Mouse (Mus musculus) lung, postnatal 0 days (tissue): ENCODE data around the gene Ctnna2. TPM values are rescaled to one million over a fixed set of nuclear protein-coding genes. Genes with fewer than 3 reads are reported as not detected.

Experiments
- ATAC-seq: fragments of 200-750 bp; cut with Nextera tagmentation; 2 replicates; pipeline ENCODE4 v1.8.0; 2017; ENCODE audit warnings: moderate library complexity
- DNase-seq: peaks from one replicate; pipeline ENCODE4 v3.0.0-alpha.2; 2016; ENCODE audit warnings: low spot score
- H3K27ac ChIP-seq: fragments of 300-500 bp; sonication (generic); 2 replicates; pipeline ENCODE4 v1.5.1; 2014; ENCODE audit warnings: antibody characterized with exemption, mild to moderate bottlenecking, low read length, mixed read lengths
- H3K27me3 ChIP-seq: fragments of 300-500 bp; sonication (generic); replicated peaks from 2 replicates; pipeline ENCODE4 v1.6.1; 2014; ENCODE audit warnings: low read length, mixed read lengths; ENCODE audit not compliant: insufficient read depth
- H3K36me3 ChIP-seq: fragments of 300-500 bp; sonication (generic); 2 replicates; pipeline ENCODE4 v1.6.1; 2014; ENCODE audit warnings: low read length, mixed read lengths; ENCODE audit not compliant: insufficient read depth
- H3K4me1 ChIP-seq: fragments of 300-500 bp; sonication (generic); 2 replicates; pipeline ENCODE4 v1.6.1; 2014; ENCODE audit warnings: antibody characterized with exemption, low read depth, low read length, mixed read lengths; ENCODE audit not compliant: insufficient read depth
- H3K4me2 ChIP-seq: fragments of 300-500 bp; sonication (generic); replicated peaks from 2 replicates; pipeline ENCODE4 v1.6.1; 2014; ENCODE audit warnings: low read depth, mild to moderate bottlenecking, low read length, moderate library complexity, mixed read lengths
- H3K4me3 ChIP-seq: fragments of 300-500 bp; sonication (generic); 2 replicates; pipeline ENCODE4 v1.5.1; 2014; ENCODE audit warnings: low read depth, low read length
- H3K9ac ChIP-seq: fragments of 300-500 bp; sonication (generic); replicated peaks from 2 replicates; pipeline ENCODE4 v1.6.1; 2014; ENCODE audit warnings: low read depth, mild to moderate bottlenecking
- H3K9me3 ChIP-seq: fragments of 300-500 bp; sonication (generic); 2 replicates; pipeline ENCODE4 v1.6.1; 2016; ENCODE audit warnings: low read length, mixed read lengths
- CTCF ChIP-seq: IDR thresholded peaks from 2 replicates; pipeline ENCODE4 v1.5.1; 2016; ENCODE audit warnings: antibody characterized with exemption, mild to moderate bottlenecking
- EP300 ChIP-seq: IDR thresholded peaks from 2 replicates; pipeline ENCODE4 v1.6.1; 2016; ENCODE audit warnings: antibody characterized with exemption, mild to moderate bottlenecking, control low read depth
- WGBS: fragments of 180-500 bp; shearing (Covaris S2); extraction: QIAGEN DNeasy Blood & Tissue Kit; methylation state at CpG from one replicate; pipeline ENCODE4 v1.1.7; 2014; 5-methylcytosine and 5-hydroxymethylcytosine counted together
- polyA plus RNA-seq: library from polyadenylated mRNA; unstranded; fragments of >200 nt; fragmentation: Nextera tagmentation; extraction: Ambion mirVana; gene quantifications from 2 replicates; pipeline ENCODE4 v1.2.1, GENCODE M21; 2015

Gene Ctnna2
- polyA plus RNA-seq, 1 experiment from 2014 or later, result 0.06 TPM

- 77% methylated on average over 1 of the region's 1 CpGs for WGBS
- Histone ChIP-seq H3K27ac (no peak overlapping the region), H3K4me3 (no peak overlapping the region), H3K36me3 (no peaks in the 10 kb centered on the region), H3K9ac (no peak overlapping the region), H3K27me3 (no peaks in the 10 kb centered on the region), H3K4me1 (no peaks in the 10 kb centered on the region), H3K9me3 (no peaks in the 10 kb centered on the region), H3K4me2 (no peak overlapping the region)
- no peak for ATAC-seq
- TF ChIP-seq EP300 (no peak), CTCF (no peak)
- no peak for DNase-seq
Observed at GRCm38 (mm10) chr6:77324327-77324726, 655.2 kb downstream of the Ctnna2 start.

DNA sequence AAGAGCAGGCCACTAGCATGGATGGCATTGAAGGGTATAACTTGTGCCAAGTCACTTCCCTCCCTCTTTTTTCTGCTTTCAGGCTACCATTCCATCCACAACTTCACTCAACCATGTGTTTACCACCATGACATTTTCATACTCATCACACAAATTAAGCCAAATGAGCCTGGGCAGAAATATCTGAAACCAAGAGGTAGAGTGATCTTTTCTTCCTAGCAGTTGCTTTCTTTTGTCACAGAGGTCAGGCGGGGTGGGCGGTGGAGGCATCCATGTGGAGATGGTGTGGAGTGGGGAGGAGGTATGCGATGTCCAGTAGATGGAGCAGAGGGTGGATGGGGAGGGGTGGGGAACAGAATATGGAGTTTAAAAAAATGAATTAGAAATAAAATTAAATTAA lies 672.7 kb downstream of the Ctnna2 start:
- no peaks in the 10 kb centered on the region for H3K27me3 ChIP-seq
- H3K9ac ChIP-seq, result no peak overlapping the region
- no peak for ATAC-seq
- H3K36me3 ChIP-seq, result no peaks in the 10 kb centered on the region
- 91% methylated on average over 3 of the region's 3 CpGs for WGBS
- H3K27ac ChIP-seq, result no peak overlapping the region
- TF ChIP-seq EP300, result no peak
- H3K4me3 ChIP-seq, result no peak overlapping the region
- DNase-seq, result no peak
- H3K9me3 ChIP-seq, result no peaks in the 10 kb centered on the region
- H3K4me1 ChIP-seq, result no peaks in the 10 kb centered on the region
- H3K4me2 ChIP-seq, result no peak overlapping the region

- Histone ChIP-seq H3K27ac (no peak overlapping the region), H3K36me3 (no peaks in the 10 kb centered on the region), H3K4me2 (no peak overlapping the region), H3K4me1 (no peaks in the 10 kb centered on the region), H3K9me3 (no peaks in the 10 kb centered on the region), H3K4me3 (no peak overlapping the region), H3K27me3 (no peaks in the 10 kb centered on the region), H3K9ac (no peak overlapping the region)
- WGBS, result 71% methylated on average over 1 of the region's 1 CpGs
- TF ChIP-seq CTCF (no peak), EP300 (no peak)
- DNase-seq (no peak), ATAC-seq (no peak)
Observed at GRCm38 (mm10) chr6:77301305-77301704, 678.2 kb downstream of the Ctnna2 start.

GRCm38 (mm10) chr6:77291415-77291814 lies 688.1 kb downstream of the Ctnna2 start:
- Histone ChIP-seq H3K27me3 (no peaks in the 10 kb centered on the region), H3K36me3 (no peaks in the 10 kb centered on the region), H3K9ac (no peak overlapping the region), H3K4me2 (no peak overlapping the region), H3K27ac (no peak overlapping the region), H3K4me1 (no peaks in the 10 kb centered on the region), H3K9me3 (no peaks in the 10 kb centered on the region), H3K4me3 (no peak overlapping the region)
- DNase-seq (no peak), ATAC-seq (no peak)
- 64% methylated on average over 6 of the region's 6 CpGs for WGBS
- no peak for TF ChIP-seq CTCF
- TF ChIP-seq EP300, result no peak

- H3K9ac ChIP-seq, result no peak overlapping the region
- TF ChIP-seq EP300 (no peak), CTCF (no peak)
- no peak overlapping the region for H3K4me2 ChIP-seq
- DNase-seq (no peak), ATAC-seq (no peak)
- no peaks in the 10 kb centered on the region for H3K4me1 ChIP-seq
- no peaks in the 10 kb centered on the region for H3K9me3 ChIP-seq
- no peak overlapping the region for H3K4me3 ChIP-seq
- no peaks in the 10 kb centered on the region for H3K36me3 ChIP-seq
- H3K27ac ChIP-seq, result no peak overlapping the region
- H3K27me3 ChIP-seq, result no peaks in the 10 kb centered on the region
Observed at GRCm38 (mm10) chr6:77288402-77288801, 691.1 kb downstream of the Ctnna2 start.

GRCm38 (mm10) chr6:77286317-77286716 lies 693.2 kb downstream of the Ctnna2 start:
- WGBS, result 84% methylated on average over 5 of the region's 5 CpGs
- no peak for ATAC-seq
- no peak for DNase-seq
- Histone ChIP-seq H3K4me1 (no peaks in the 10 kb centered on the region), H3K4me3 (no peak overlapping the region), H3K27ac (no peak overlapping the region), H3K4me2 (no peak overlapping the region), H3K36me3 (no peaks in the 10 kb centered on the region), H3K9ac (no peak overlapping the region), H3K9me3 (no peaks in the 10 kb centered on the region), H3K27me3 (no peaks in the 10 kb centered on the region)
- TF ChIP-seq CTCF (no peak), EP300 (no peak)

- no peaks in the 10 kb centered on the region for H3K9me3 ChIP-seq
- no peaks in the 10 kb centered on the region for H3K27me3 ChIP-seq
- no peaks in the 10 kb centered on the region for H3K4me1 ChIP-seq
- no peak for ATAC-seq
- no peak for TF ChIP-seq CTCF
- TF ChIP-seq EP300, result no peak
- no peak overlapping the region for H3K27ac ChIP-seq
- H3K36me3 ChIP-seq, result no peaks in the 10 kb centered on the region
- no peak overlapping the region for H3K4me3 ChIP-seq
- 81% methylated on average over 5 of the region's 5 CpGs for WGBS
- H3K9ac ChIP-seq, result no peak overlapping the region
- H3K4me2 ChIP-seq, result no peak overlapping the region
- no peak for DNase-seq
Observed at GRCm38 (mm10) chr6:77278794-77279193, 700.7 kb downstream of the Ctnna2 start.
